Mouse (Mus musculus) embryonic facial prominence, embryonic 11.5 days (tissue): ENCODE data around the gene Efemp2. TPM values are rescaled to one million over a fixed set of nuclear protein-coding genes. Genes with fewer than 3 reads are reported as not detected.

Experiments
- ATAC-seq: fragments of 200-750 bp; cut with Nextera tagmentation; replicated peaks from 2 replicates; pipeline ENCODE4 v1.8.0; 2017; ENCODE audit warnings: low read depth; ENCODE audit not compliant: insufficient number of reproducible peaks, low FRiP score, low TSS enrichment
- DNase-seq: peaks from one replicate; pipeline ENCODE4 v3.0.0-alpha.2; 2015; ENCODE audit warnings: low spot score
- H3K27ac ChIP-seq: fragments of 300-500 bp; sonication (generic); replicated peaks from 2 replicates; pipeline ENCODE4 v1.5.1; 2014; ENCODE audit warnings: mild to moderate bottlenecking, low read depth, low read length, control low read depth
- H3K27me3 ChIP-seq: fragments of 300-500 bp; sonication (generic); 2 replicates; pipeline ENCODE4 v1.6.1; 2014; ENCODE audit warnings: mild to moderate bottlenecking, low read length, moderate library complexity, mixed read lengths; ENCODE audit not compliant: control insufficient read depth, insufficient read depth
- H3K36me3 ChIP-seq: fragments of 300-500 bp; sonication (generic); replicated peaks from 2 replicates; pipeline ENCODE4 v1.6.1; 2014; ENCODE audit warnings: low read depth, mild to moderate bottlenecking, low read length, moderate library complexity, mixed read lengths; ENCODE audit not compliant: control insufficient read depth, insufficient read depth
- H3K4me1 ChIP-seq: fragments of 300-500 bp; sonication (generic); 2 replicates; pipeline ENCODE4 v1.6.1; 2014; ENCODE audit warnings: low read length, mixed read lengths; ENCODE audit not compliant: control insufficient read depth, insufficient read depth
- H3K4me2 ChIP-seq: fragments of 300-500 bp; sonication (generic); 2 replicates; pipeline ENCODE4 v1.6.1; 2014; ENCODE audit warnings: low read depth, mild to moderate bottlenecking, control low read depth, low read length, moderate library complexity
- H3K4me3 ChIP-seq: fragments of 300-500 bp; sonication (generic); 2 replicates; pipeline ENCODE4 v1.5.1; 2014; ENCODE audit warnings: low read depth, low read length, control low read depth
- H3K9ac ChIP-seq: fragments of 300-500 bp; sonication (generic); replicated peaks from 2 replicates; pipeline ENCODE4 v1.6.1; 2014; ENCODE audit warnings: mild to moderate bottlenecking, control low read depth, low read length
- H3K9me3 ChIP-seq: fragments of 300-500 bp; sonication (generic); replicated peaks from 2 replicates; pipeline ENCODE4 v1.6.1; 2016; ENCODE audit warnings: mild to moderate bottlenecking, low read length, inconsistent platforms, mixed read lengths; ENCODE audit not compliant: control insufficient read depth
- whole genome bisulfite sequencing: fragments of 180-500 bp; shearing (Covaris S2); extraction: QIAGEN DNeasy Blood & Tissue Kit; methylation state at CpG from one replicate; pipeline ENCODE4 v1.1.7; 2014; 5-methylcytosine and 5-hydroxymethylcytosine counted together
- polyA plus RNA-seq: library from polyadenylated mRNA; unstranded; fragments of >200 nt; fragmentation: Nextera tagmentation; extraction: Ambion mirVana; gene quantifications from 2 replicates; pipeline ENCODE4 v1.2.1, GENCODE M21; 2014

The Efemp2 gene
- polyA plus RNA-seq, 1 experiment from 2014 or later = 80.9 TPM

- no peaks in the 10 kb centered on the region for H3K27me3 ChIP-seq
- H3K27ac ChIP-seq = no peak overlapping the region
- 88% methylated on average over 2 of the region's 2 CpGs for WGBS
- H3K9ac ChIP-seq = no peak overlapping the region
- DNase-seq = no peak
- ATAC-seq = no peak
- no peaks in the 10 kb centered on the region for H3K4me1 ChIP-seq
- H3K4me3 ChIP-seq = no peak overlapping the region
- no peaks in the 10 kb centered on the region for H3K9me3 ChIP-seq
- no peak overlapping the region for H3K4me2 ChIP-seq
- no peaks in the 10 kb centered on the region; the same call in none of the 2 replicates for H3K36me3 ChIP-seq
These were observed 26.6 kb downstream of the Efemp2 start for GRCm38 (mm10) chr19:5500330-5500875.

DNA sequence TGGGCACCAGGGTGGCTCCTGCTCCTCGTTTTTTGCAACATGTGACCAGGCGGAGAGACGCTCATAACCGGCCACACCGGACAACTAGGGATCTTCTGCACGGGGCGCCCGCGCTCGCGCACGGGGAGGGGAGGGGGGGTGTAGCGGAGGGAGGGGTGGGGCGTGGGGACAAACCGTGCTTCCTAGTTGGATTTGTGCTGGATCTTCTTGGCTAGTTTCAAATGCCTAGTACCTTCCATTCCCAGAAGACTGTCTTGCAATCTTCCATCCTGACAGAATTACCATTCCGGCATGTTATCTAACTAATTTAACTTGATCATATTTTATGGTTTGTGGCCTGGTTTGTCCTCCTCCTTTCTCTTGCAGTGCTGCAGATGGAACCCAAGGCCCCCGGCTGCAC lies 29.9 kb downstream of the Efemp2 start, which contains the start of gene 1700020D05Rik:
Gene 1700020D05Rik (minus strand): TSS at position 101 of the 400 bp plus-strand sequence.
- Histone ChIP-seq H3K27ac (no peak within 1 kb of the TSS), H3K9me3 (no peaks in the 10 kb centered on the region), H3K4me2 (no peak within 1 kb of the TSS), H3K27me3 (no peaks in the 10 kb centered on the region), H3K9ac (no peak within 1 kb of the TSS), H3K4me1 (no peaks in the 10 kb centered on the region), H3K36me3 (no peaks in the 10 kb centered on the region), H3K4me3 (no peak within 1 kb of the TSS)
- WGBS = 42% methylated on average over 17 of the region's 17 CpGs
- ATAC-seq (no peak), DNase-seq (no peak)

DNA sequence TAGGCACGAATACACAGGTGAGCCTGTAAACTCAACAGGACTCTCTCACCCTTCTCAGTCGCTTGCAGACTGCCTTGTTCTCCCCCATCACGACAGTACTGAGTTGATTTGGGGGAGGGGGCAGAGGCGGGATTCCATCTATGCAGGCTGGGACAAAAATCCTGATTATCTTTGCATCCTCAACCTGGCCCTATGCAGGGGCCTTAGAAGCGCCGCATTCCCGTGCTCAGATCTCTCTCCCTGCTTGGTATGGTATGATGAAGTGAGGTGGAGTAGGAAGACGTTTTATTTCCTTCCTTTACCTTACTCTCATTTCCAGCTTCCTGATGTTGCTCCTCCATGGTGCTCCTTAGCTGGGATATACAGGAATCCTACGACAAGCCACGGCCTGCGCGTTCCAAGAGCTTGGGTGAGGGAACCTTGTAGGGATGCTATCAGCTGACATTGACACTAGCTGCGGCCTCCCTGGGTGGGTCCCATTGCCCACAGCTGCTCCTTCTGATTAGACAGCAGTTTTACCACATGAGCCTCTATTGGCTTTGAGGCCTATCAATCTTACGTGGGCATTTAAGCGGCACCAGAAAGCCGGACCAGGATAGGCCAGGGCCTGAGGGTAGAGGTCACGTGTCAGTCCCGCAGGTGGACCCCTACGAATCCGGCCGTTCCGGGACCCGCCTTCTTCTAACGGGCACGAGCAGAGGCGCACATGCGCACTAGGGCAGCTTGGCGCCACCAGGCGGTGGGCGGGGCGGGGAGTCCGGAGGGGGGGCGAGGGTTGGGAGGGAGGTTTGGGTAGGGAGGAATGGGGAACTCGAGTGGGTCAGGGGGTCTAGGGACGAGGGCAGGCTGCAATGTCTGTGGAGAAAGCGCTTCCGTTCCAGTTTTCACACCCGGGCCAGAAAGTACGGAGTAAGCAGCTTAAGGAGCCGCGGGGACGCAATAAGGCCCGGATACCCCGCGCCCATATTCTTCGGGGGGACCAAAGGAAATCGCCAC lies 36.6 kb downstream of the Efemp2 start, which contains the start of gene Snx32:
Gene Snx32 (minus strand): TSS at position 508 of the 996 bp plus-strand sequence.
- no peaks in the 10 kb centered on the region for H3K27me3 ChIP-seq
- peak within 1 kb of the TSS; percentile 55 for H3K9ac ChIP-seq
- no peaks in the 10 kb centered on the region for H3K36me3 ChIP-seq
- WGBS = 2% methylated on average over 47 of the region's 47 CpGs
- peak within 1 kb of the TSS; percentile 34 for H3K4me3 ChIP-seq
- H3K4me2 ChIP-seq = peak within 1 kb of the TSS; percentile 69
- H3K27ac ChIP-seq = no peak within 1 kb of the TSS
- H3K4me1 ChIP-seq = no peaks in the 10 kb centered on the region
- DNase-seq = peak; percentile 96
- no peaks in the 10 kb centered on the region for H3K9me3 ChIP-seq
- peak; percentile 99 for ATAC-seq

DNA sequence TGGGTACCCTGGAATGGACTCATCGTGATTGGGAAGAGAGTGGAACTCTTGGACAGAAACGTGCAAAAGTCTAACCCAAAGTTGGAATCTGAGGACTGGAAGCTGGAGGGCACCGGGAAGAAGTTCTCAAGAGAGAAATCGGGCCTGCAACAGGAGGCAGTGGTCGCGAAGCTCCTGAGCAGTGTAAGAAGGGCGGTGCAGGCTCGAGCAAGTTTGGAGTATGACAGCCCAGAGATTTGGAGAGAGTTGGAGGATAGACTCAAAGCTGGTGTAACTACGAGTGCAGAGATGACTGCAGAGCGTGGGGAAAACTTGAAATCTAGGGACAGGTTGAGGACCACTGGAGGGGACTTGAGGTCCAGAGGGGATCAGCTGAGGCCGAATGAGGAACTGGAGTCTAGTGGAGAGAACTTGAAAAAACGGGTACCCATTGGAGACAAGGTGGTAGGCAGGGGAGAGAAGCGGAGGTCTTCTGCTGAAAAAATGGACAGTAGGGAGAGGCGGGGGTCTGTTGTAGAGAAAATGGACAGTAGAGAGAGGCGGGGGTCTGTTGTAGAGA lies 37.4 kb downstream of the Efemp2 start:
- H3K27me3 ChIP-seq = no peaks in the 10 kb centered on the region
- 47% methylated on average over 14 of the region's 15 CpGs for WGBS
- peak overlapping the region; percentile 69 for H3K4me2 ChIP-seq
- peak overlapping the region; percentile 55 for H3K9ac ChIP-seq
- no peak overlapping the region for H3K27ac ChIP-seq
- no peaks in the 10 kb centered on the region for H3K9me3 ChIP-seq
- DNase-seq (no peak), ATAC-seq (no peak)
- no peaks in the 10 kb centered on the region for H3K4me1 ChIP-seq
- H3K36me3 ChIP-seq = no peaks in the 10 kb centered on the region
- peak overlapping the region; percentile 34 for H3K4me3 ChIP-seq

DNA sequence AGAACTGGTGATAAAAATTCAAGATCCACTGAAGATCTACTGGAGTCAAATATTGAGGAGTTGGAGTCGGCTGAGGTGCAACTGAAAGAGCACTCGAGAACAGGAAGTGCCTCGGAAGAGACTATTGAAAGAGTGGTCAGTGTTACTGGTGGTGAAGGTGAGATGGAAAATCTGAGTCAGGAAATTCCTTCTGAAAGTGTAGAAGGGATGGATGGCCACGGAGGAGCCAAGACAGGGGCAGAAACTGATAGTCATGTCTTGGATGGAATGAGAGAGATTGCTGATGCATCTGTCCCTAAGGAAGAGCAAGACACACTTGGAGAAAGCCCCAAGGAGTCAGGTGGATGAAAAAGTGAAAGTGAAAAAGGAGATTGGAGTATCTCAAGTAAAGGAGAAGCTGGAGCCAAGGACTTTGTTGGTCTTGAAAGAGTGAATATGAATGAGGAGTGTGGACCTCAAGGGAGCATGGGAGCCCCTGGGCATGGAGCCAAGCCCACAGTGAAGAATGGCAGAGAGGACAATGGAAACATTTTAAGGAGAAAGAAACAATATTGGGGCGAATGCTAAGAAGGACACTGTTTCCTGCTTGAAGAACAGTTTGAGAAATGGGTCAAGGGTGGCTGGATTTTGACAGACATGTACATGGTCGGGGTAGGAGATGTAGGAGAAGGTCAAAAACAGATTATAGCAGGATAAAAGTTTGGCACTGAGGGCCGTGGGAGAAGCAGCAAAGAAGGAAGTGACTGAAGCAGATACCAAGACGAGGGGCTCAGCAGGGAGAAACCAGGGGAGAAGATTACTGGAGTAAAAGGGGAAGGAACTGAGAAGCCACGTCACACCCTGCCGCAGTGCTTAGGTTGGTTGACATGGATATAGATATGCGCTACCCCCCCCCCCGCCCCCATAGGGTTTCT lies 38.6 kb downstream of the Efemp2 start:
- H3K36me3 ChIP-seq = no peaks in the 10 kb centered on the region
- no peak overlapping the region for H3K4me2 ChIP-seq
- H3K27ac ChIP-seq = no peak overlapping the region
- ATAC-seq (no peak), DNase-seq (no peak)
- no peaks in the 10 kb centered on the region for H3K27me3 ChIP-seq
- no peak overlapping the region for H3K4me3 ChIP-seq
- H3K9me3 ChIP-seq = no peaks in the 10 kb centered on the region
- H3K9ac ChIP-seq = no peak overlapping the region
- WGBS = 82% methylated on average over 12 of the region's 12 CpGs
- H3K4me1 ChIP-seq = no peaks in the 10 kb centered on the region

DNA sequence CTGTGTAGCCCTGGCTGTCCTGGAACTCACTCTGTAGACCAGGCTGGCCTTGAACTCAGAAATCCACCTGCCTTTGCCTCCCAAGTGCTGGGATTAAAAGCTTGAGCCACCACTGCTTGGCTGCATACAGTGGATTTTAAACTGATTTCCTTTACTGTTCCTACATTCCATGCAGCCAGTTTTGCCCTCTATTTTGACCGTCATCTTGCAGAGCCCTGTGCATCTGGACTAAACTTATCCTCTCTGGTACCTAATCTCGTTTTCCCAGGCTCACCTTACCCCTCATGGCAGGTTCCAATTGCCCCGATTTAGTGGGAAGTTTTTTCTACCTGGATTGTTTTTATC lies 39.2 kb downstream of the Efemp2 start:
- DNase-seq (no peak), ATAC-seq (no peak)
- no peaks in the 10 kb centered on the region for H3K9me3 ChIP-seq
- no peaks in the 10 kb centered on the region for H3K4me1 ChIP-seq
- H3K9ac ChIP-seq = no peak overlapping the region
- H3K27me3 ChIP-seq = no peaks in the 10 kb centered on the region
- no peak overlapping the region for H3K4me3 ChIP-seq
- H3K27ac ChIP-seq = no peak overlapping the region
- no peak overlapping the region for H3K4me2 ChIP-seq
- no peaks in the 10 kb centered on the region for H3K36me3 ChIP-seq
- 86% methylated on average over 3 of the region's 3 CpGs for WGBS

DNA sequence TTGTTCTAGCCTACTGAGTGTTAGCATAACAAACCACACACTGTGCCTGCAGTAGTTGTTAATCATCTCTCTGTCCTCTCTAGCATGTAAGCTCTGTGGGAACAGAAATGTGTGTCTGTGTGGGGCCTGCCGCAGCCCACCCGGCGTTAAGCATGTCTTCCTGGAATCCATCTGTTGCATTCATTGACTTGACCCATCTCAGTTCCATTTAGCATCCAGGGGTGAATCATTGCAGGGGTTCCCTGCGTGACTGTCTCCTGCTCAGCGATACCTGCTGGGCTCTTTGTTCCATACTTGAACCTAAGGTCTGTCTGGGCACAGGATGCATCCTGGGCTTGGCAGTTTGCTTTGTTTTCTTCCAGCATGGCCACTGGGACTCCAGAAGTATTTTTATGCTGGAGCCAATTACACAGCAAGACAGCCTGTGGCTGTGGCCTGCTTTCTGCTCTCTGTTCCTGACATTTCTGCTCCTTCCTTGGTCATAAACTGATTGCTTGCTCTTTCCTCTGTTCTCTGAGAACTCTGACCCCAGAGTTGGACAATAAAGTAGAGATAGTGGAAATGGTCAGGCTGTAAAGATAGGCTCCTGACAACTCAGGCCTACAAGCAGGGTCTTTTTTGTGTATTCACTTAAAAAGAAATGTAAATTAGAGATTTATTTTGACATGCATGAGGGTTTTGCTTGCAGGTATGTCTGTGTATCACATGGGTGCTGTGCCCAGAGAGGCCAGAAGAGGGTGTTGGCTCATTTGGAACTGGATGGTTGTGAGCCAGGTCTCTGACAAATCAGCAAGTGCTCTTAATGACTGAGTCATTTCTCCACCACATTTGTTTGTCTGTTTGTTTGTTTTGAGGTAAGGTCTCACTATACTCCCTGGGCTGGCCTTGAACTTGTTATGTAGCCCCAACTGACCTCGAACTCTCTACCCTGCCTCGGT lies 42.4 kb downstream of the Efemp2 start:
- no peak overlapping the region for H3K9ac ChIP-seq
- no peak overlapping the region for H3K4me2 ChIP-seq
- no peak overlapping the region for H3K27ac ChIP-seq
- no peaks in the 10 kb centered on the region for H3K9me3 ChIP-seq
- DNase-seq = no peak
- H3K36me3 ChIP-seq = no peaks in the 10 kb centered on the region
- ATAC-seq = no peak
- H3K4me3 ChIP-seq = no peak overlapping the region
- 82% methylated on average over 7 of the region's 7 CpGs for WGBS
- no peaks in the 10 kb centered on the region for H3K4me1 ChIP-seq
- H3K27me3 ChIP-seq = no peaks in the 10 kb centered on the region
